In the genomic region with DNA sequence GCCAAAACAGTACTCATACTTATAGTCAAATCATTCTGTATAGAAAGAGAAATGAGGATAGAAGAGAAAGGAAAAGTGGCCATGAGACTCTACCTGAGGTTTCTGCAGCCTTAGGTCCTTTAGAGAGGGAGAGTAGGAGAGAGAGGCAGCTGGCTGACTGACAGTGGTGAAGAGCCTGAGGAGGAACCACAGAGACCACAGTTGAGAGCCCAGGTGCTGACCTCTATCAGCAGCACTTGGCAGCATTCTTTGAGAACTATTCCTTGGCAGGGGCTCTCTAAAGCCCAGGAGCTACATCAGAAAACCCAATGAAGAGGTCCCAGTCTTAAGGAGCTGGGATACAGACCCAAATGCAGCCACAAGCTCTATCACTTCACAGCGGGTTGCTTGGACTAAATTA, we compare ENCODE assay signal across 16 mouse cellular contexts.
"Had no signal": no experiment of that assay in that cellular context is flagged by ENCODE, and none has a peak within 500 bp of the region (broad histone marks: within the 10 kb centered on the region; RNA-seq: fewer than 3 reads in every experiment).

No protein-coding gene starts in this region.

- H3K27me3 ChIP-seq: neural tube, embryonic 12.5 days; neural tube, embryonic 13.5 days; neural tube, embryonic 15.5 days; stomach, embryonic 15.5 days had no signal

- DNase-seq: retina, postnatal 1 day; right cerebral cortex, adult 18-20 months; right cerebral cortex, postnatal 14 days; right cerebral cortex, postnatal 25 days; right cerebral cortex, postnatal 4 days; spleen, adult 18-20 months; thymus, adult 18-20 months; thymus, adult 2 months; thymus, postnatal 14 days; thymus, postnatal 25 days; thymus, postnatal 36 days; thymus, postnatal 4 days had no signal

- H3K4me3 ChIP-seq: neural tube, embryonic 12.5 days; neural tube, embryonic 13.5 days; neural tube, embryonic 15.5 days; stomach, embryonic 15.5 days had no signal

- H3K9ac ChIP-seq: neural tube, embryonic 12.5 days; neural tube, embryonic 13.5 days; neural tube, embryonic 15.5 days; stomach, embryonic 15.5 days had no signal

- H3K36me3 ChIP-seq: neural tube, embryonic 12.5 days; neural tube, embryonic 13.5 days; neural tube, embryonic 15.5 days; stomach, embryonic 15.5 days had no signal

- H3K9me3 ChIP-seq: neural tube, embryonic 12.5 days; neural tube, embryonic 13.5 days; neural tube, embryonic 15.5 days; stomach, embryonic 15.5 days had no signal

- H3K27ac ChIP-seq: neural tube, embryonic 12.5 days; neural tube, embryonic 13.5 days; neural tube, embryonic 15.5 days; stomach, embryonic 15.5 days had no signal

- H3K4me2 ChIP-seq: neural tube, embryonic 12.5 days; neural tube, embryonic 13.5 days; neural tube, embryonic 15.5 days; stomach, embryonic 15.5 days had no signal
